Mouse (Mus musculus): ENCODE measurements at regions not wholly inside any gene's neighbourhood (a gene's known extent, or its start where the extent isn't known, plus 50 kb on each side); places are given as distances from the start of the nearest gene placed in this dataset.
A peak's percentile ranks its signal among the peaks of the same experiment; 100 is the strongest.
"Not testable (repeated sequence)": the region's sequence is repeated elsewhere in the genome, so short reads cannot be mapped to it uniquely, and the experiment has no call there.

DNA sequence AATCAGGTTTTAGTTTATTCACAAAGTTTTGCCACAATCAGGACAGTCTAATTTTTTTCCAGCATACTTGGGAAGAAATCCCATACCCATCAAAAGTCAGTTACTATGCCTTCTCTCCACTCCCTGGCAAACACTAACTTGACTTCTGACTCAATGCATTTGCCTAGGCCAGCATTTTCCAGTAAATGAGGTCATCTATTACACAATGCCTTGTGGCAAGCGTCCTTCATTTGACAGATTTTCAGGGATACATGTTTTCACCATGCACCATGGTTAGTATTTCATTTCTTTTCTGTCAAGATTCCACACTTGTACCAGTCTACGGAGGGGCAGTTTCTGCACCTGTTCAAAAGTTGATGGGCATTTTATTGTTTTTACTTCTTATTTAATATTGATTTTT, 88.4 kb upstream of the Slc2a12 start:
- intact Hi-C loops (cut with DNase I); DNase-seq (ENCODE audit: low spot score in 2 of 2): not testable (repeated sequence)

DNA sequence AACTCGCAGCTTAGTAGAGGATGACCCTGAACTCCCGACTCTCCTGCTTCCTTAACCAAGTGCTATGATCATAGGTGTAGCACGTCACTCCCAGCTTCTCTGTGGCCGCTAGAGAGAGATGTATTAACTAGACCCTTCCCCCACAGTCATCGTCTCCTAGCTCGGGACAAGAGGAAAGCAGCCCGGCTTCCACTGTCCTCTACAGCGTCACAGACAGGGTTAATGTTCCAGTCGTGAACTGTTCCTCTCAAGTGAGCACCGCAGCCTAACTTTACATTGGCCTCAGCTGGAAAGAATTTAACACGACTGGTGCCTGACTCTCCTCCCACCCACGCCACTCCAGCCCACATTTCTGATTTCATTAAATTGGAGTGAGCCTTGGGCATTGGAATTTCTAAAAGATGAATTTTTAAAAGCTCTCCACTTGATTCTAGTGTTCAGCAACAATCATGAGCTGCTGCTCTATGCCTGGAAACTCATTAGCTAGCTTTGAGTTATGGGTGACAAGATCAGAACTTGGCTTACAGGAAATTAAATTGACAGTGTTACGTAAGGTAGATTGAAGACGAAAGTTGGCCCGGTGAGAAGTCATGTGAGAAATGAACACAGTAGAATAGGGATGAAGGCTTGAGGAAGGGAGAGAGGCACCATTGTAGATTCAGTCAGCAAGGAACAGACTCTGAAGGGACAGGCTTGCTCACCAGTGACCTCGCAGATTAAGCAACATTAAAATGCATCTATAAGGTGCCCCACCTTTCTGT, 75.4 kb upstream of the Slc2a12 start:
- DNase-seq (ENCODE audit: low spot score in 2 of 2); intact Hi-C loops (cut with DNase I): not testable (repeated sequence)

DNA sequence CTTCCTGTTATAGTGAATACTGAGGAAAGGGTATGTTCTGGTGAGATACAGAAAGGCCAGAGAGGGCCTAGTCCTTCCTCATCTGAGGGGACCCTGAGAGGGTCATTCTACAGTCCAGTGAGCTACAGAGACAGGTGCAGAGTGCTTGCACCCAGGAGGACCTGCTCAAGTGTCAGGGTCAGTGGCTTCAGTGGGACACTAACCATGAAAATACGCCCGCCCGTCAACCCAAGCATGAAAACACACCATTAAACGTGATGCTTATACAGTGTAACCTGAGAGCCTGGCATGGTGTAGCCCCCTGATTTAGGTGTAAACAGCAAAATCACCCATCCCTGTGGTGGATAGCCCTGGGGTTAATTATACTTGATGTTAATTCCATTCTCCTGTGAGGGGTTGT, 70.8 kb upstream of the Slc2a12 start:
- intact Hi-C loops (cut with DNase I); DNase-seq (ENCODE audit: low spot score in 2 of 2): not testable (repeated sequence)

DNA sequence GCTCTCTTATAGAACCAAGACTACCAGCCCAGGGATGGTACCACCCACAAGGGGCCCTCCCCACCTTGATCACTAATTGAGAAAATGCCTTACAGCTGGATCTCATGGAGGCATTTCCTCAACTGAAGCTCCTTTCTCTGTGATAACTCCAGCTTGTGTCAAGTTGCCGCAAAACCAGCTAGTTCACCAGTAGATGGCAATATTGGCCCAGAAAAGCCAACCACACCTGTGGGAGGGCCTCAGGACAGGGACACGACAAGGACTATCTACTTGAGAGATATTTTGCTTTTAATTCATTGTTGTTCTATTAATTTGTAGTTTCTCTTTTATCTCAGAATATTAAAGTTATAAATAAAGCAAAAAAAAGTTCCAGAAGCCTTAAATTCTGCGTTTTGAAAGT, 65.4 kb upstream of the Slc2a12 start:
- intact Hi-C loops (cut with DNase I): loop anchor here (2.0 to 5.0 kb wide), 4 partner anchors 99 to 547 kb away; no protein-coding TSS in a partner anchor
- peak; percentile 34 to 63 for DNase-seq (ENCODE audit: low spot score in 2 of 2)

DNA sequence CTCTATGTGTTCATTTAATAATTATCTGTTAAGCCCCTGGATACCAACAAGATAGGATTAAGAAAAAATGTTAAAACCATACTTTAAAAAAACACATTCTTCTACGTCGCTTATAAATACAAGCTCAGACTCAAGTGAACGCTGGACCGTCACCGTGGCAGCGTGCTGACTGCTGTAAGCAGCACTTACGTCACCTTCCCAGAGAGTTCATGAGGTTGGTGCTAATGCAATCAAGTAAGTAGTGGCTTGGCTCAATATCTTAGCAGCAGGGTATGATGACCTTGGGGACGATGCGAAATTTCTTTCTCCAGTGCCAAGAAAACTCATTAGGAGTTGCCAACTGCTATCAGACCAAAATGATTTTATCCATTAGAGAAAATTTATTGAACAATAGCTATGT, 63.5 kb upstream of the Slc2a12 start:
- DNase-seq (ENCODE audit: low spot score in 2 of 2); intact Hi-C loops (cut with DNase I): not testable (repeated sequence)

DNA sequence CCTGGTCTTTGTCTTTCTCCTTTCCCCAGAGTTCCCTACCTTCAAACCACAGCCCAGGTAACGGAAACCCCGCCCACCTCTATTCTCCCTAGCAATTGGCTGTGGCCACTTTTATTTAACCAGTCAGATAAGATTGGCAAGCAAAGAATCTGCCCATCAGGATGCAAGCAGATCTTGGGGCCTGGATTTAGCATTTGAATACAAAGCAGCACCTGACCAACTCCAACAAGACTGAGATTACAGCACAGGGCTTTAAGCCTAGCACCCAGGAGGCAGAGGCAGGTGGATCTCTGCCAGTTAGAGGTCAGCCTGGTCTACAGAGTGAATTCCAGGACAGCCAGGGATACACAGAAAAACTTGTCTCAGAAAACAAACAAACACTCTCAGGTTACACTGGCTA, 61.5 kb upstream of the Slc2a12 start:
- not testable (repeated sequence) for DNase-seq (ENCODE audit: low spot score in 2 of 2)

DNA sequence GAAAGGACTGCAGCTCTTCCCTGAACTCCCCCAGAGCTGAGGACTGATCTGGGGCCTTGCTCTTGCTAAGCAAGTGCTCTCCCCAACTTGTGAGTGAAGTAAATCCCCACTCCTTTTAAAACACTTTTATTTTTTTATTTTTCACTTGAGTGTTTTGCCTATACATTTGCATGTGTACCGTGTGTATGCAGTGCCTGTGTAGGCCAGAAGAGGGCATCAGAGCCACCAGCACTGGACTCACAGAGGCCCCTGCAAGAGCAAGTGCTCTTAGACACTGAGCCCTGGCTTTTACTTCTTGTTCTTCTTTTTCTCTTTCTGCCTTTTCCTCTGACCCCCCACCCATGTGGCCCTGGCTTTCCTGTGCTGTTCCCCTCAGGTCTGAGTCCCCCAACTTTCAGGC, 56.2 kb upstream of the Slc2a12 start:
- DNase-seq (ENCODE audit: low spot score in 2 of 2); intact Hi-C loops (cut with DNase I): not testable (repeated sequence)

More for the DNA sequence above, 61.5 kb upstream of the Slc2a12 start:
- intact Hi-C loops (cut with DNase I): loop anchor here (2.0 kb wide), 1 partner anchor 109 kb away; no protein-coding TSS in a partner anchor

DNA sequence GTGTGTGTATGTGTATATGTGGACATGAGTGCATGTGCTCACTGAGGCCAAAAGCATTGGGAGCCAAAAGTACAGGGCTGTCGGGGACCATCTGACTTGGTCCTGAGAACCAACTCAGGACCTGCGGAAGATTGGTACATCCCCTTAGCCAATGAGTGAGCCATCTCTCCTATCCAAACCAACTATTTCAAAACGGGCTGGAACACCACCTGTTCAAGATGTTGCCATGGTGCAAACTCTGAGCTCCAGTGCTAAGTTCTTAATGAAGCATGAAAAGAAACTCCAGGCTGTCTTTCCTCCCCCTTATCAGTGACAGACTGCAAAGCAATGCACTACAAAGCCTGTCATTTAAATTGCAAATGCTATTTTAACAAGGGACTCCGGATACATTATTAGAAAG, 53.1 kb upstream of the Slc2a12 start:
- DNase-seq (ENCODE audit: low spot score in 2 of 2): peak in 1 of 2 experiments; percentile 40
- intact Hi-C loops (cut with DNase I): not testable (repeated sequence)

DNA sequence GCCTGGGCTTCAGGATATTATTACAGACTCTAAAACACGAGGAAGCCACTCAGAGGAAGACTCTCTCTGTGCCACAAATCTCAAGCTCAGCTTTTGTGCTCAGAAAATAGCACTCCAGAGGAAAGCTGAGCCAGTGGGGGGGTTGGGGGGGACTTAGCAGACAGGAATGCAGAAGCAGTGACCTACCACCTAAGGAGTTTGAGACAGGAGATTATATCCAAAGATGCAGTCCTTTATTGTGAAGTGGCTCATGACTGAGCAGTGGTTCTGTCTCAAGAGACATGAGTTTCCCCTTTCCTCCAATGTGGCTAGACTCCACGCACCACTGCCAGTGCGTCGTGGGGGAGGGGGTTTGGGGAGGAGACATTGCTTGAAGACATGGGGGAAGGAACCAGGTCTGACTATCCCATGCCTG, 52.6 kb upstream of the Slc2a12 start:
- intact Hi-C loops (cut with DNase I); DNase-seq (ENCODE audit: low spot score in 2 of 2): not testable (repeated sequence)

DNA sequence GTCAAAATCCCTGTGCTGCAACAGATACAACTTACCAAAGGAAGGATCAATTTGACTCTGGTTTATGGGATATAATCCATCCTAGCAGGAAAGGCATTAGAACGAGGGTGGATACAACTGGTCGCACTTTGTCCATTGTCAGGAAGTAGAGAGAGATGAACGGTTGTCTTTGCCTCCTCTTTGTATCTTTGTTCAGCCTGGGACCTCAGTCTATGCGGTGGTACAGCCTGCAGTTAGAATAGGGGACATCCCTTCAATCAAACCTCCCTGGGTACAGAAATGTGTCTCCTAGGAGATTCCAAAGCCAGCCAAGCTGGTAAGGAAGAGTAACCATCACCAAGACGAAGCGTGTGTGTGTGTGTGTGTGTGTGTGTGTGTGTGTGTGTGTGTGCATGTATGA, 52.1 kb upstream of the Slc2a12 start:
- intact Hi-C loops (cut with DNase I): not testable (repeated sequence)

More for the DNA sequence above, 52.1 kb upstream of the Slc2a12 start:
- DNase-seq (ENCODE audit: low spot score in 2 of 2): not testable (repeated sequence)
